Mouse (Mus musculus): ENCODE results near the gene Il1rapl1.

GRCm38 (mm10) chrX:88125612-88126011 is 10.2 kb upstream of the Il1rapl1 start:
- TF ChIP-seq CTCF (IDR thresholded peaks at IDR 0.05; ENCODE audit: low read depth, low read length) (no peak), POLR2A (IDR thresholded peaks at IDR 0.05; ENCODE audit: insufficient read depth, low read length) (no peak)

All from ES-Bruce4 (cell line).